Mouse (Mus musculus) CH12.LX (cell line): ENCODE measurements at regions not wholly inside any gene's neighbourhood (a gene's known extent, or its start where the extent isn't known, plus 50 kb on each side); places are given as distances from the start of the nearest gene placed in this dataset.

ENCODE experiments used
- DNase-seq: peaks from one replicate; pipeline ENCODE4 v3.0.0-alpha.2; 2013; ENCODE audit errors: extremely low read depth
- H3K27ac ChIP-seq: 2 replicates; pipeline ENCODE4 v1.5.1; 2012; ENCODE audit warnings: low read depth, mild to moderate bottlenecking, control low read depth, moderate library complexity; ENCODE audit not compliant: insufficient read depth
- H3K27me3 ChIP-seq: replicated peaks from 2 replicates; pipeline ENCODE3; 2012; ENCODE audit warnings: inconsistent platforms
- H3K36me3 ChIP-seq, 2 experiments: replicated peaks in 1 of 2; 2 replicates each; pipeline versions ENCODE3 to v1.6.1; 2012; ENCODE audit warnings: inconsistent platforms in 1 of 2, low read length in 1 of 2, mild to moderate bottlenecking in 1 of 2, mixed read lengths in 1 of 2, moderate library complexity in 1 of 2; ENCODE audit not compliant: control insufficient read depth in 1 of 2, insufficient read depth in 1 of 2
- H3K4me1 ChIP-seq, 2 experiments: 2 replicates each; pipeline ENCODE4 v1.6.1; 2012; ENCODE audit warnings: inconsistent platforms in 1 of 2, moderate library complexity in 1 of 2; ENCODE audit not compliant: insufficient read depth in 2 of 2, control insufficient read depth in 1 of 2
- H3K4me2 ChIP-seq: 2 replicates; pipeline ENCODE4 v1.6.1; 2012; ENCODE audit warnings: low read depth, mild to moderate bottlenecking, control low read depth; ENCODE audit not compliant: poor library complexity, insufficient read depth, severe bottlenecking
- H3K4me3 ChIP-seq, 3 experiments: fragments of 150-350 bp in 1 of 3; sonication (generic) in 1 of 3; replicated peaks in 1 of 3; 2 replicates each; pipeline versions ENCODE3 to v1.5.1; 2011 to 2012; ENCODE audit warnings: low read depth in 2 of 3, low read length in 2 of 3, mild to moderate bottlenecking in 2 of 3, moderate library complexity in 2 of 3, control low read depth in 1 of 3, improper control_type of control experiment in 1 of 3, inconsistent platforms in 1 of 3, mixed read lengths in 1 of 3; ENCODE audit not compliant: poor library complexity in 1 of 3
- H3K79me2 ChIP-seq: replicated peaks from 2 replicates; pipeline ENCODE4 v1.6.1; 2012; ENCODE audit warnings: mild to moderate bottlenecking, moderate library complexity; ENCODE audit not compliant: control insufficient read depth, poor library complexity, insufficient read depth, severe bottlenecking; ENCODE audit errors: extremely low read depth
- H3K9ac ChIP-seq: 2 replicates; pipeline ENCODE4 v1.6.1; 2012; ENCODE audit warnings: low read depth, mild to moderate bottlenecking, control low read depth, moderate library complexity; ENCODE audit not compliant: insufficient read depth
- H3K9me3 ChIP-seq: replicated peaks from 2 replicates; pipeline ENCODE3; 2012; ENCODE audit warnings: low read length, inconsistent platforms, mixed read lengths
- BHLHE40 ChIP-seq: IDR thresholded peaks from 2 replicates; pipeline ENCODE4 v1.6.1; 2011; ENCODE audit warnings: mild to moderate bottlenecking, low read depth, low read length, improper control_type of control experiment
- CHD1 ChIP-seq: IDR thresholded peaks from 2 replicates; pipeline ENCODE4 v1.6.1; 2012; ENCODE audit warnings: low read depth, low read length, improper control_type of control experiment, inconsistent platforms
- CHD2 ChIP-seq: IDR thresholded peaks from 2 replicates; pipeline ENCODE4 v1.6.1; 2011; ENCODE audit warnings: low read length, improper control_type of control experiment
- CTCF ChIP-seq, 2 experiments: IDR thresholded peaks in 1 of 2; conservative IDR thresholded peaks in 1 of 2; 2 replicates each; pipeline ENCODE4 v1.5.1; 2011 to 2012; ENCODE audit warnings: low read depth in 2 of 2, low read length in 2 of 2, improper control_type of control experiment in 1 of 2, inconsistent platforms in 1 of 2, mild to moderate bottlenecking in 1 of 2, moderate library complexity in 1 of 2
- E2F4 ChIP-seq: IDR thresholded peaks from 2 replicates; pipeline ENCODE4 v1.6.1; 2011; ENCODE audit warnings: low read depth, low read length, improper control_type of control experiment; ENCODE audit not compliant: insufficient replicate concordance
- EP300 ChIP-seq: IDR thresholded peaks from 2 replicates; pipeline ENCODE4 v1.6.1; 2011; ENCODE audit warnings: low read length, improper control_type of control experiment
- ETS1 ChIP-seq: conservative IDR thresholded peaks from 2 replicates; pipeline ENCODE4 v1.6.1; 2012; ENCODE audit warnings: low read depth, mild to moderate bottlenecking, inconsistent platforms, low read length, improper control_type of control experiment, moderate library complexity
- GABPA ChIP-seq: IDR thresholded peaks from 2 replicates; pipeline ENCODE4 v1.6.1; 2012; ENCODE audit warnings: low read depth, low read length, improper control_type of control experiment, inconsistent platforms; ENCODE audit not compliant: insufficient replicate concordance
- HCFC1 ChIP-seq: IDR thresholded peaks from 2 replicates; pipeline ENCODE4 v1.6.1; 2012; ENCODE audit warnings: low read depth, mild to moderate bottlenecking, inconsistent platforms, low read length, improper control_type of control experiment
- IRF4 ChIP-seq: IDR thresholded peaks from 2 replicates; pipeline ENCODE4 v1.6.1; 2014; ENCODE audit warnings: low read depth, mild to moderate bottlenecking, inconsistent platforms, low read length, improper control_type of control experiment
- JUND ChIP-seq: conservative IDR thresholded peaks from 2 replicates; pipeline ENCODE4 v1.6.1; 2011; ENCODE audit warnings: low read depth, low read length, improper control_type of control experiment
- MAFK ChIP-seq: IDR thresholded peaks from 2 replicates; pipeline ENCODE4 v1.6.1; 2011; ENCODE audit warnings: low read length, improper control_type of control experiment; ENCODE audit not compliant: insufficient replicate concordance
- MAZ ChIP-seq: IDR thresholded peaks from 2 replicates; pipeline ENCODE4 v1.6.1; 2012; ENCODE audit warnings: low read depth, mild to moderate bottlenecking, inconsistent platforms, low read length, improper control_type of control experiment, moderate library complexity
- MEF2A ChIP-seq: IDR thresholded peaks from 2 replicates; pipeline ENCODE4 v1.6.1; 2014; ENCODE audit warnings: low read depth, mild to moderate bottlenecking, inconsistent platforms, low read length, improper control_type of control experiment, borderline replicate concordance
- MXI1 ChIP-seq: IDR thresholded peaks from 2 replicates; pipeline ENCODE4 v1.6.1; 2011; ENCODE audit warnings: mild to moderate bottlenecking, low read depth, low read length, improper control_type of control experiment
- MYC ChIP-seq: IDR thresholded peaks from 2 replicates; pipeline ENCODE4 v1.6.1; 2011; ENCODE audit warnings: low read depth, mild to moderate bottlenecking, improper control_type of control experiment, low read length
- NELFE ChIP-seq: IDR thresholded peaks from 2 replicates; pipeline ENCODE4 v1.6.1; 2011; ENCODE audit warnings: low read depth, low read length, improper control_type of control experiment
- PAX5 ChIP-seq: IDR thresholded peaks from 2 replicates; pipeline ENCODE4 v1.6.1; 2012; ENCODE audit warnings: low read length, inconsistent platforms, mixed read lengths
- POLR2AphosphoS2 ChIP-seq: IDR thresholded peaks from 2 replicates; pipeline ENCODE4 v1.6.1; 2011; ENCODE audit warnings: low read depth, low read length, improper control_type of control experiment
- RAD21 ChIP-seq: IDR thresholded peaks from 2 replicates; pipeline ENCODE4 v1.6.1; 2011; ENCODE audit warnings: low read depth, mild to moderate bottlenecking, low read length, improper control_type of control experiment, moderate library complexity
- RCOR1 ChIP-seq: conservative IDR thresholded peaks from 2 replicates; pipeline ENCODE4 v1.6.1; 2012; ENCODE audit warnings: low read depth, mild to moderate bottlenecking, inconsistent platforms, low read length, improper control_type of control experiment
- SIN3A ChIP-seq: IDR thresholded peaks from 2 replicates; pipeline ENCODE4 v1.6.1; 2012; ENCODE audit warnings: low read length, improper control_type of control experiment, inconsistent platforms
- TBP ChIP-seq: conservative IDR thresholded peaks from 2 replicates; pipeline ENCODE4 v1.6.1; 2011; ENCODE audit warnings: low read depth, low read length, improper control_type of control experiment
- TCF12 ChIP-seq: IDR thresholded peaks from 2 replicates; pipeline ENCODE4 v1.6.1; 2014; ENCODE audit warnings: low read depth, mild to moderate bottlenecking, inconsistent platforms, low read length, improper control_type of control experiment
- UBTF ChIP-seq: IDR thresholded peaks from 2 replicates; pipeline ENCODE4 v1.6.1; 2012; ENCODE audit warnings: low read depth, mild to moderate bottlenecking, inconsistent platforms, low read length, improper control_type of control experiment, moderate library complexity
- USF1 ChIP-seq: IDR thresholded peaks from 2 replicates; pipeline ENCODE4 v1.6.1; 2014; ENCODE audit warnings: low read depth, mild to moderate bottlenecking, inconsistent platforms, low read length, improper control_type of control experiment
- USF2 ChIP-seq: conservative IDR thresholded peaks from 2 replicates; pipeline ENCODE4 v1.6.1; 2011; ENCODE audit warnings: low read depth, low read length, improper control_type of control experiment
- ZC3H11A ChIP-seq: IDR thresholded peaks from 2 replicates; pipeline ENCODE4 v1.6.1; 2012; ENCODE audit warnings: low read depth, mild to moderate bottlenecking, inconsistent platforms, low read length, improper control_type of control experiment
- ZMIZ1 ChIP-seq: IDR thresholded peaks from 2 replicates; pipeline ENCODE4 v1.6.1; 2012; ENCODE audit warnings: low read depth, mild to moderate bottlenecking, inconsistent platforms, low read length, improper control_type of control experiment
- ZNF384 ChIP-seq: IDR thresholded peaks from 2 replicates; pipeline ENCODE4 v1.6.1; 2012; ENCODE audit warnings: low read depth, low read length, improper control_type of control experiment, inconsistent platforms
- dilution Hi-C: fragments of 300-500 bp; cut with MboI; formaldehyde crosslinking; loops from 2 replicates; pipeline ENCODE4 v1.14.3; 2020; ENCODE audit warnings: low sequenced_read_pairs; ENCODE audit not compliant: extremely low pct_unique_long_range_greater_than_20kb, extremely low pct_ligation_motif_present
- in situ Hi-C: fragments of 300-500 bp; cut with MboI; formaldehyde crosslinking; loops from 3 replicates; pipeline ENCODE4 v1.14.3; 2019; ENCODE audit warnings: low sequenced_read_pairs, low pct_ligation_motif_present, low pct_unique_long_range_greater_than_20kb, mixed read lengths

- Histone ChIP-seq H3K79me2 (no peaks in the 10 kb centered on the region), H3K27me3 (no peaks in the 10 kb centered on the region), H3K4me2 (peak overlapping the region; percentile 55; the same call in 1 of the 2 replicates), H3K4me1 (peaks cover 13 to 51% of the 10 kb centered on the region in 2 experiments), H3K4me3 (no peak overlapping the region)
- in situ Hi-C loops: no loop called here
- peak; percentile 48 for DNase-seq
- dilution Hi-C loops: no loop called here
- TF ChIP-seq MEF2A (peak; percentile 95), MAZ (no peak), TCF12 (peak; percentile 56), UBTF (no peak), POLR2AphosphoS2 (no peak), EP300 (peak; percentile 83), NELFE (no peak), ZMIZ1 (no peak), CHD1 (peak; percentile 97; the same call in 1 of the 2 replicates), ETS1 (peak; percentile 40; the same call in 1 of the 2 replicates), USF1 (no peak), JUND (0 out of 2 replicates have a peak, but pooled peaks have one; percentile 6), IRF4 (peak; percentile 92)
- TF ChIP-seq, all 38 proteins: peak for 7
- H3K36me3 ChIP-seq: no peaks in the 10 kb centered on the region
- peaks cover 7% of the 10 kb centered on the region for H3K9me3 ChIP-seq
- H3K9ac ChIP-seq: no peak overlapping the region
- H3K27ac ChIP-seq: no peak overlapping the region
Measured at GRCm38 (mm10) chr1:57323118-57323517, 54.3 kb upstream of the 1700066M21Rik start.

- H3K27ac ChIP-seq: peak overlapping the region; percentile 81
- no peaks in the 10 kb centered on the region for H3K79me2 ChIP-seq
- no peaks in the 10 kb centered on the region for H3K36me3 ChIP-seq
- in situ Hi-C loops: no loop called here
- peak overlapping the region; percentile 95 for H3K4me2 ChIP-seq
- dilution Hi-C loops: no loop called here
- H3K4me1 ChIP-seq: peaks cover 13 to 51% of the 10 kb centered on the region in 2 experiments
- H3K4me3 ChIP-seq: no peak overlapping the region
- peak; percentile 50 for DNase-seq
- peak overlapping the region; percentile 45 for H3K9ac ChIP-seq
- no peaks in the 10 kb centered on the region for H3K9me3 ChIP-seq
- no peaks in the 10 kb centered on the region for H3K27me3 ChIP-seq
- no peak; the same call in 1 of the 2 replicates for TF ChIP-seq RAD21
- TF ChIP-seq PAX5: no peak
- TF ChIP-seq MAFK: 0 out of 2 replicates have a peak, but pooled peaks have one; percentile 31
- no peak for TF ChIP-seq USF2
- 0 out of 2 replicates have a peak, but pooled peaks have one; percentile 48 for TF ChIP-seq ZMIZ1
- peak; percentile 51; the same call in 1 of the 2 replicates for TF ChIP-seq HCFC1
- peak; percentile 83 for TF ChIP-seq TCF12
- TF ChIP-seq SIN3A: peak; percentile 78
- TF ChIP-seq IRF4: peak; percentile 96
- 0 out of 2 replicates have a peak, but pooled peaks have one; percentile 38 for TF ChIP-seq ZNF384
- TF ChIP-seq TBP: peak; percentile 46; the same call in 1 of the 2 replicates
- no peak for TF ChIP-seq ZC3H11A
- no peak; the same call in 1 of the 2 replicates for TF ChIP-seq NELFE
- peak; percentile 75; the same call in 1 of the 2 replicates for TF ChIP-seq MXI1
- TF ChIP-seq E2F4: peak; percentile 55; the same call in 1 of the 2 replicates
- peak; percentile 96 for TF ChIP-seq CHD1
- TF ChIP-seq BHLHE40: peak; percentile 53; the same call in 1 of the 2 replicates
- peak; percentile 87 for TF ChIP-seq RCOR1
- no peak for TF ChIP-seq GABPA
- peak; percentile 58; the same call in 1 of the 2 replicates for TF ChIP-seq MYC
- TF ChIP-seq POLR2AphosphoS2: peak; percentile 47; the same call in 1 of the 2 replicates
- TF ChIP-seq CHD2: peak; percentile 73; the same call in 1 of the 2 replicates
- TF ChIP-seq CTCF (conservative IDR thresholded peaks at IDR 0.05 in 1 of 2, IDR thresholded peaks at IDR 0.05 in 1 of 2; ENCODE audit: low read depth in 2 of 2, low read length in 2 of 2): no peak
- TF ChIP-seq JUND: peak; percentile 89
Measured at GRCm38 (mm10) chr1:57325585-57326165, 51.7 kb upstream of the 1700066M21Rik start.
